Mouse (Mus musculus) liver, embryonic 15.5 days (tissue): ENCODE measurements around the gene Efcab9. TPM values are rescaled to one million over a fixed set of nuclear protein-coding genes. Genes with fewer than 3 reads are reported as not detected.

Experiments used
- ATAC-seq: fragments of 200-750 bp; cut with Nextera tagmentation; 2 replicates; pipeline ENCODE4 v1.8.0; 2017; ENCODE audit warnings: moderate number of reproducible peaks, mild to moderate bottlenecking, moderate library complexity; ENCODE audit not compliant: insufficient read depth
- H3K27ac ChIP-seq: fragments of 300-500 bp; sonication (generic); replicated peaks from 2 replicates; pipeline ENCODE4 v1.5.1; 2015; ENCODE audit warnings: mild to moderate bottlenecking, inconsistent platforms
- H3K27me3 ChIP-seq: fragments of 300-500 bp; sonication (generic); 2 replicates; pipeline ENCODE4 v1.6.1; 2015; ENCODE audit warnings: mild to moderate bottlenecking, inconsistent platforms
- H3K36me3 ChIP-seq: fragments of 300-500 bp; sonication (generic); replicated peaks from 2 replicates; pipeline ENCODE4 v1.6.1; 2015; ENCODE audit warnings: moderate library complexity, mild to moderate bottlenecking, inconsistent platforms
- H3K4me1 ChIP-seq: fragments of 300-500 bp; sonication (generic); replicated peaks from 2 replicates; pipeline ENCODE4 v1.6.1; 2015; ENCODE audit warnings: inconsistent platforms
- H3K4me2 ChIP-seq: fragments of 300-500 bp; sonication (generic); 2 replicates; pipeline ENCODE4 v1.6.1; 2015; ENCODE audit warnings: moderate library complexity, mild to moderate bottlenecking, inconsistent platforms
- H3K4me3 ChIP-seq: fragments of 300-500 bp; sonication (generic); replicated peaks from 2 replicates; pipeline ENCODE4 v1.5.1; 2015; ENCODE audit warnings: mild to moderate bottlenecking, inconsistent platforms
- H3K9ac ChIP-seq: fragments of 300-500 bp; sonication (generic); 2 replicates; pipeline ENCODE4 v1.6.1; 2015; ENCODE audit warnings: moderate library complexity, mild to moderate bottlenecking, inconsistent platforms
- H3K9me3 ChIP-seq: fragments of 300-500 bp; sonication (generic); replicated peaks from 2 replicates; pipeline ENCODE4 v1.6.1; 2016; ENCODE audit warnings: inconsistent platforms
- WGBS: fragments of 180-500 bp; shearing (Covaris S2); methylation state at CpG from one replicate; pipeline ENCODE4 v1.1.7; 2015; ENCODE audit warnings: mixed read lengths; ENCODE audit not compliant: insufficient replicate concordance; 5-methylcytosine and 5-hydroxymethylcytosine counted together
- polyA plus RNA-seq: library from polyadenylated mRNA; unstranded; fragments of >200 nt; fragmentation: Nextera tagmentation; extraction: Ambion mirVana; gene quantifications from 2 replicates; pipeline ENCODE4 v1.2.1, GENCODE M21; 2015

The Efcab9 gene
- polyA plus RNA-seq = 0.20 and 0.41 TPM in 2 replicates

- Histone ChIP-seq H3K36me3 (0 out of 2 replicates have a peak, but pooled peaks cover 5% of the 10 kb centered on the region), H3K9ac (peak within 1 kb of the TSS; percentile 75), H3K4me1 (peaks cover 53% of the 10 kb centered on the region), H3K4me3 (peak within 1 kb of the TSS; percentile 72), H3K27me3 (no peaks in the 10 kb centered on the region), H3K27ac (peak within 1 kb of the TSS; percentile 80), H3K4me2 (peak within 1 kb of the TSS; percentile 99), H3K9me3 (no peaks in the 10 kb centered on the region)
- ATAC-seq = no peak
- 3% methylated on average over 33 of the region's 33 CpGs for WGBS
These were observed at the start of gene Efcab9 for GRCm38 (mm10) chr11:32531871-32532764. TSS of gene Efcab9 (minus strand) at chr11:32532081.

- no peak for ATAC-seq
- no peaks in the 10 kb centered on the region for H3K9me3 ChIP-seq
- 85% methylated on average over 2 of the region's 2 CpGs for WGBS
- no peaks in the 10 kb centered on the region for H3K27me3 ChIP-seq
- no peak overlapping the region for H3K27ac ChIP-seq
- H3K4me1 ChIP-seq = peaks cover 6% of the 10 kb centered on the region; the same call in 1 of the 2 replicates
- H3K4me2 ChIP-seq = no peak overlapping the region; the same call in 1 of the 2 replicates
- no peaks in the 10 kb centered on the region for H3K36me3 ChIP-seq
- no peak overlapping the region for H3K9ac ChIP-seq
- H3K4me3 ChIP-seq = no peak overlapping the region
These were observed 49.1 kb upstream of the Efcab9 start for GRCm38 (mm10) chr11:32581031-32581430.

- Histone ChIP-seq H3K9me3 (no peaks in the 10 kb centered on the region), H3K9ac (no peak overlapping the region), H3K4me1 (peaks cover 6% of the 10 kb centered on the region; the same call in 1 of the 2 replicates), H3K4me3 (no peak overlapping the region), H3K4me2 (no peak overlapping the region; the same call in 1 of the 2 replicates), H3K27me3 (no peaks in the 10 kb centered on the region), H3K36me3 (no peaks in the 10 kb centered on the region), H3K27ac (no peak overlapping the region)
- peak; percentile 63; the same call in 1 of the 2 replicates for ATAC-seq
- WGBS = 66% methylated on average over 16 of the region's 16 CpGs
These were observed 48.5 kb upstream of the Efcab9 start for GRCm38 (mm10) chr11:32580305-32580947.

GRCm38 (mm10) chr11:32576760-32577050 lies 44.8 kb upstream of the Efcab9 start:
- Histone ChIP-seq H3K9me3 (no peaks in the 10 kb centered on the region), H3K27me3 (no peaks in the 10 kb centered on the region), H3K4me2 (no peak overlapping the region), H3K4me1 (peaks cover 6% of the 10 kb centered on the region; the same call in 1 of the 2 replicates), H3K9ac (no peak overlapping the region), H3K27ac (no peak overlapping the region), H3K4me3 (no peak overlapping the region), H3K36me3 (no peaks in the 10 kb centered on the region)
- 53% methylated on average over 5 of the region's 5 CpGs for WGBS
- no peak for ATAC-seq

- Histone ChIP-seq H3K27me3 (no peaks in the 10 kb centered on the region), H3K4me2 (no peak overlapping the region), H3K9ac (no peak overlapping the region), H3K4me3 (no peak overlapping the region), H3K9me3 (no peaks in the 10 kb centered on the region), H3K4me1 (peaks cover 6% of the 10 kb centered on the region; the same call in 1 of the 2 replicates), H3K27ac (no peak overlapping the region), H3K36me3 (no peaks in the 10 kb centered on the region)
- ATAC-seq = no peak
- 82% methylated on average over 6 of the region's 6 CpGs for WGBS
These were observed 44.3 kb upstream of the Efcab9 start for GRCm38 (mm10) chr11:32575964-32576759.

- no peaks in the 10 kb centered on the region for H3K27me3 ChIP-seq
These were observed 41.8 kb upstream of the Efcab9 start for GRCm38 (mm10) chr11:32573669-32574068.

GRCm38 (mm10) chr11:32571103-32571502 lies 39.2 kb upstream of the Efcab9 start:
- Histone ChIP-seq H3K4me3 (no peak overlapping the region), H3K36me3 (no peaks in the 10 kb centered on the region), H3K27ac (no peak overlapping the region), H3K9ac (no peak overlapping the region), H3K4me2 (no peak overlapping the region), H3K9me3 (no peaks in the 10 kb centered on the region), H3K27me3 (no peaks in the 10 kb centered on the region), H3K4me1 (peaks cover 13% of the 10 kb centered on the region)
- ATAC-seq = no peak
- WGBS = 50% methylated on average over 6 of the region's 6 CpGs

More at GRCm38 (mm10) chr11:32573669-32574068, 41.8 kb upstream of the Efcab9 start:
- no peaks in the 10 kb centered on the region for H3K36me3 ChIP-seq
- H3K4me1 ChIP-seq = no peaks in the 10 kb centered on the region
- ATAC-seq = no peak
- 77% methylated on average over 2 of the region's 2 CpGs for WGBS
- no peak overlapping the region for H3K4me3 ChIP-seq
- H3K27ac ChIP-seq = no peak overlapping the region
- H3K9ac ChIP-seq = no peak overlapping the region
- no peaks in the 10 kb centered on the region for H3K9me3 ChIP-seq
- no peak overlapping the region for H3K4me2 ChIP-seq

GRCm38 (mm10) chr11:32568637-32569293 lies 36.9 kb upstream of the Efcab9 start:
- Histone ChIP-seq H3K4me3 (no peak overlapping the region), H3K27me3 (no peaks in the 10 kb centered on the region), H3K4me2 (no peak overlapping the region), H3K4me1 (peaks cover 37% of the 10 kb centered on the region), H3K9ac (no peak overlapping the region), H3K36me3 (no peaks in the 10 kb centered on the region), H3K27ac (no peak overlapping the region), H3K9me3 (no peaks in the 10 kb centered on the region)
- WGBS = 79% methylated on average over 15 of the region's 15 CpGs
- no peak for ATAC-seq

GRCm38 (mm10) chr11:32568060-32568459 lies 36.2 kb upstream of the Efcab9 start:
- H3K27ac ChIP-seq = no peak overlapping the region

GRCm38 (mm10) chr11:32567000-32567855 lies 35.3 kb upstream of the Efcab9 start:
- H3K4me1 ChIP-seq = peaks cover 50% of the 10 kb centered on the region
- WGBS = 76% methylated on average over 10 of the region's 10 CpGs
- H3K9ac ChIP-seq = no peak overlapping the region
- no peak overlapping the region for H3K27ac ChIP-seq
- H3K9me3 ChIP-seq = no peaks in the 10 kb centered on the region
- H3K4me3 ChIP-seq = no peak overlapping the region
- no peaks in the 10 kb centered on the region for H3K36me3 ChIP-seq
- H3K4me2 ChIP-seq = no peak overlapping the region
- no peak for ATAC-seq
- no peaks in the 10 kb centered on the region for H3K27me3 ChIP-seq

More at GRCm38 (mm10) chr11:32568060-32568459, 36.2 kb upstream of the Efcab9 start:
- Histone ChIP-seq H3K9ac (no peak overlapping the region), H3K27me3 (no peaks in the 10 kb centered on the region), H3K4me2 (no peak overlapping the region), H3K4me1 (peaks cover 44% of the 10 kb centered on the region), H3K36me3 (no peaks in the 10 kb centered on the region), H3K9me3 (no peaks in the 10 kb centered on the region), H3K4me3 (no peak overlapping the region)
- 75% methylated on average over 7 of the region's 7 CpGs for WGBS
- ATAC-seq = no peak
